Mouse (Mus musculus) neural tube, embryonic 15.5 days (tissue): ENCODE results near the gene Cenpp. TPM values are rescaled to one million over a fixed set of nuclear protein-coding genes. Genes with fewer than 3 reads are reported as not detected.

Experiments
- ATAC-seq: fragments of 200-750 bp; cut with Nextera tagmentation; 2 replicates; pipeline ENCODE4 v1.8.0; 2017; ENCODE audit warnings: mild to moderate bottlenecking, moderate TSS enrichment, moderate library complexity; ENCODE audit not compliant: low FRiP score
- H3K27ac ChIP-seq: fragments of 300-500 bp; sonication (generic); replicated peaks from 2 replicates; pipeline ENCODE4 v1.5.1; 2015; ENCODE audit warnings: mild to moderate bottlenecking, inconsistent platforms
- H3K27me3 ChIP-seq: fragments of 300-500 bp; sonication (generic); replicated peaks from 2 replicates; pipeline ENCODE4 v1.6.1; 2015; ENCODE audit warnings: inconsistent platforms
- H3K36me3 ChIP-seq: fragments of 300-500 bp; sonication (generic); 2 replicates; pipeline ENCODE4 v1.6.1; 2015; ENCODE audit warnings: inconsistent platforms
- H3K4me1 ChIP-seq: fragments of 300-500 bp; sonication (generic); 2 replicates; pipeline ENCODE4 v1.6.1; 2015; ENCODE audit warnings: inconsistent platforms
- H3K4me2 ChIP-seq: fragments of 300-500 bp; sonication (generic); 2 replicates; pipeline ENCODE4 v1.6.1; 2015; ENCODE audit warnings: inconsistent platforms, mild to moderate bottlenecking, moderate library complexity
- H3K4me3 ChIP-seq: fragments of 300-500 bp; sonication (generic); replicated peaks from 2 replicates; pipeline ENCODE4 v1.5.1; 2015; ENCODE audit warnings: mild to moderate bottlenecking, inconsistent platforms
- H3K9ac ChIP-seq: fragments of 300-500 bp; sonication (generic); replicated peaks from 2 replicates; pipeline ENCODE4 v1.6.1; 2015; ENCODE audit warnings: mild to moderate bottlenecking, inconsistent platforms
- H3K9me3 ChIP-seq: fragments of 300-500 bp; sonication (generic); replicated peaks from 2 replicates; pipeline ENCODE4 v1.6.1; 2016; ENCODE audit warnings: inconsistent platforms
- WGBS: fragments of 180-500 bp; shearing (Covaris S2); methylation state at CpG from one replicate; pipeline ENCODE4 v1.1.7; 2015; ENCODE audit warnings: mixed read lengths; 5-methylcytosine and 5-hydroxymethylcytosine counted together
- polyA plus RNA-seq: library from polyadenylated mRNA; unstranded; fragments of >200 nt; fragmentation: Nextera tagmentation; extraction: Ambion mirVana; gene quantifications from 2 replicates; pipeline ENCODE4 v1.2.1, GENCODE M21; 2015

Cenpp gene
- polyA plus RNA-seq, 1 experiment from 2014 or later, result 5.1 TPM

GRCm38 (mm10) chr13:49644731-49645529, 7.7 kb downstream of the Cenpp start:
- no peaks in the 10 kb centered on the region for H3K27me3 ChIP-seq
- 82% methylated on average over 2 of the region's 2 CpGs for WGBS
- H3K36me3 ChIP-seq, result no peaks in the 10 kb centered on the region
- ATAC-seq, result no peak
- H3K9ac ChIP-seq, result no peak overlapping the region
- H3K27ac ChIP-seq, result no peak overlapping the region
- H3K9me3 ChIP-seq, result no peaks in the 10 kb centered on the region
- H3K4me1 ChIP-seq, result no peaks in the 10 kb centered on the region
- H3K4me3 ChIP-seq, result no peak overlapping the region
- no peak overlapping the region for H3K4me2 ChIP-seq

- Histone ChIP-seq H3K4me2 (no peak overlapping the region), H3K9me3 (no peaks in the 10 kb centered on the region), H3K4me1 (no peaks in the 10 kb centered on the region), H3K36me3 (no peaks in the 10 kb centered on the region), H3K9ac (no peak overlapping the region), H3K27me3 (no peaks in the 10 kb centered on the region), H3K4me3 (no peak overlapping the region), H3K27ac (no peak overlapping the region)
- ATAC-seq, result no peak
Observed at GRCm38 (mm10) chr13:49643669-49644362, 8.8 kb downstream of the Cenpp start.

- no peak overlapping the region for H3K4me2 ChIP-seq
- ATAC-seq, result no peak
- no peak overlapping the region for H3K9ac ChIP-seq
- no peaks in the 10 kb centered on the region for H3K36me3 ChIP-seq
- 84% methylated on average over 6 of the region's 6 CpGs for WGBS
- no peaks in the 10 kb centered on the region for H3K27me3 ChIP-seq
- H3K4me1 ChIP-seq, result no peaks in the 10 kb centered on the region
- no peak overlapping the region for H3K27ac ChIP-seq
- no peaks in the 10 kb centered on the region for H3K9me3 ChIP-seq
- no peak overlapping the region for H3K4me3 ChIP-seq
Observed at GRCm38 (mm10) chr13:49642650-49643049, 9.9 kb downstream of the Cenpp start.

GRCm38 (mm10) chr13:49639965-49640364, 12.6 kb downstream of the Cenpp start:
- Histone ChIP-seq H3K4me3 (no peak overlapping the region), H3K9ac (no peak overlapping the region), H3K27ac (no peak overlapping the region), H3K9me3 (no peaks in the 10 kb centered on the region), H3K36me3 (no peaks in the 10 kb centered on the region), H3K4me2 (no peak overlapping the region), H3K4me1 (no peaks in the 10 kb centered on the region), H3K27me3 (no peaks in the 10 kb centered on the region)
- WGBS, result 100% methylated on average over 2 of the region's 2 CpGs
- no peak for ATAC-seq

GRCm38 (mm10) chr13:49629076-49629475, 23.5 kb downstream of the Cenpp start:
- Histone ChIP-seq H3K4me1 (no peaks in the 10 kb centered on the region), H3K9me3 (no peaks in the 10 kb centered on the region), H3K36me3 (no peaks in the 10 kb centered on the region), H3K27me3 (no peaks in the 10 kb centered on the region), H3K4me2 (no peak overlapping the region), H3K9ac (no peak overlapping the region), H3K27ac (no peak overlapping the region), H3K4me3 (no peak overlapping the region)
- no peak for ATAC-seq
- 90% methylated on average over 2 of the region's 2 CpGs for WGBS

- Histone ChIP-seq H3K4me2 (no peak overlapping the region), H3K36me3 (no peaks in the 10 kb centered on the region), H3K4me3 (no peak overlapping the region), H3K9me3 (no peaks in the 10 kb centered on the region), H3K27me3 (no peaks in the 10 kb centered on the region), H3K27ac (no peak overlapping the region), H3K4me1 (no peaks in the 10 kb centered on the region), H3K9ac (no peak overlapping the region)
- ATAC-seq, result no peak
Observed at GRCm38 (mm10) chr13:49628167-49628566, 24.4 kb downstream of the Cenpp start.

GRCm38 (mm10) chr13:49623216-49623615, 29.4 kb downstream of the Cenpp start:
- no peaks in the 10 kb centered on the region for H3K9me3 ChIP-seq
- whole genome bisulfite sequencing, result 97% methylated on average over 1 of the region's 1 CpGs
- no peak for ATAC-seq

GRCm38 (mm10) chr13:49618365-49618764, 34.2 kb downstream of the Cenpp start:
- no peak for ATAC-seq
- Histone ChIP-seq H3K9me3 (no peaks in the 10 kb centered on the region), H3K27me3 (no peaks in the 10 kb centered on the region), H3K4me2 (no peak overlapping the region), H3K27ac (no peak overlapping the region), H3K4me1 (no peaks in the 10 kb centered on the region), H3K9ac (no peak overlapping the region), H3K36me3 (no peaks in the 10 kb centered on the region), H3K4me3 (no peak overlapping the region)

More at GRCm38 (mm10) chr13:49623216-49623615, 29.4 kb downstream of the Cenpp start:
- H3K36me3 ChIP-seq, result no peaks in the 10 kb centered on the region
- H3K27me3 ChIP-seq, result no peaks in the 10 kb centered on the region
- H3K27ac ChIP-seq, result no peak overlapping the region
- no peaks in the 10 kb centered on the region for H3K4me1 ChIP-seq
- H3K9ac ChIP-seq, result no peak overlapping the region
- no peak overlapping the region for H3K4me2 ChIP-seq
- H3K4me3 ChIP-seq, result no peak overlapping the region

- H3K9me3 ChIP-seq, result no peaks in the 10 kb centered on the region
- H3K27ac ChIP-seq, result no peak overlapping the region
- H3K4me1 ChIP-seq, result no peaks in the 10 kb centered on the region
- H3K9ac ChIP-seq, result no peak overlapping the region
- H3K36me3 ChIP-seq, result no peaks in the 10 kb centered on the region
- no peak overlapping the region for H3K4me2 ChIP-seq
- no peak overlapping the region for H3K4me3 ChIP-seq
- no peak for ATAC-seq
- H3K27me3 ChIP-seq, result no peaks in the 10 kb centered on the region
- 96% methylated on average over 3 of the region's 3 CpGs for WGBS
Observed at GRCm38 (mm10) chr13:49617021-49617420, 35.6 kb downstream of the Cenpp start.

- no peaks in the 10 kb centered on the region for H3K27me3 ChIP-seq
- WGBS, result 90% methylated on average over 4 of the region's 4 CpGs
- no peaks in the 10 kb centered on the region for H3K4me1 ChIP-seq
- ATAC-seq, result no peak
- no peak overlapping the region for H3K27ac ChIP-seq
- H3K9ac ChIP-seq, result no peak overlapping the region
- H3K9me3 ChIP-seq, result no peaks in the 10 kb centered on the region
- H3K4me3 ChIP-seq, result no peak overlapping the region
- no peaks in the 10 kb centered on the region for H3K36me3 ChIP-seq
- H3K4me2 ChIP-seq, result no peak overlapping the region
Observed at GRCm38 (mm10) chr13:49608589-49609322, 43.8 kb downstream of the Cenpp start.

- Histone ChIP-seq H3K27me3 (no peaks in the 10 kb centered on the region), H3K4me1 (no peaks in the 10 kb centered on the region), H3K9ac (no peak within 1 kb of the TSS), H3K4me2 (no peak within 1 kb of the TSS), H3K27ac (no peak within 1 kb of the TSS), H3K9me3 (no peaks in the 10 kb centered on the region), H3K4me3 (no peak within 1 kb of the TSS), H3K36me3 (no peaks in the 10 kb centered on the region)
- WGBS, result 81% methylated on average over 4 of the region's 4 CpGs
- no peak for ATAC-seq
Observed at GRCm38 (mm10) chr13:49607714-49608113, 44.9 kb downstream of the Cenpp start, which contains the start of gene Ogn. Gene Ogn (plus strand): TSS chr13:49608046.

- H3K27ac ChIP-seq, result no peak overlapping the region
Observed at GRCm38 (mm10) chr13:49603603-49604002, 49.0 kb downstream of the Cenpp start.

More at GRCm38 (mm10) chr13:49603603-49604002, 49.0 kb downstream of the Cenpp start:
- no peak for ATAC-seq
- Histone ChIP-seq H3K9me3 (no peaks in the 10 kb centered on the region), H3K4me2 (no peak overlapping the region), H3K4me1 (no peaks in the 10 kb centered on the region), H3K27me3 (no peaks in the 10 kb centered on the region), H3K36me3 (no peaks in the 10 kb centered on the region), H3K9ac (no peak overlapping the region), H3K4me3 (no peak overlapping the region)
